Mouse (Mus musculus) intestine, embryonic 15.5 days (tissue): ENCODE results near the gene Msmp. TPM values are rescaled to one million over a fixed set of nuclear protein-coding genes. Genes with fewer than 3 reads are reported as not detected.

ENCODE experiments used
- ATAC-seq: fragments of 200-750 bp; cut with Nextera tagmentation; 2 replicates; pipeline ENCODE4 v1.8.0; 2017; ENCODE audit warnings: moderate TSS enrichment, moderate library complexity
- H3K27ac ChIP-seq: fragments of 300-500 bp; sonication (generic); 2 replicates; pipeline ENCODE4 v1.5.1; 2015; ENCODE audit warnings: mild to moderate bottlenecking, inconsistent platforms
- H3K27me3 ChIP-seq: fragments of 300-500 bp; sonication (generic); replicated peaks from 2 replicates; pipeline ENCODE4 v1.6.1; 2015; ENCODE audit warnings: inconsistent platforms
- H3K36me3 ChIP-seq: fragments of 300-500 bp; sonication (generic); 2 replicates; pipeline ENCODE4 v1.6.1; 2015; ENCODE audit warnings: inconsistent platforms
- H3K4me1 ChIP-seq: fragments of 300-500 bp; sonication (generic); replicated peaks from 2 replicates; pipeline ENCODE4 v1.6.1; 2015; ENCODE audit warnings: inconsistent platforms
- H3K4me2 ChIP-seq: fragments of 300-500 bp; sonication (generic); replicated peaks from 2 replicates; pipeline ENCODE4 v1.6.1; 2015; ENCODE audit warnings: mild to moderate bottlenecking, inconsistent platforms
- H3K4me3 ChIP-seq: fragments of 300-500 bp; sonication (generic); replicated peaks from 2 replicates; pipeline ENCODE4 v1.5.1; 2015; ENCODE audit warnings: inconsistent platforms
- H3K9ac ChIP-seq: fragments of 300-500 bp; sonication (generic); 2 replicates; pipeline ENCODE4 v1.6.1; 2015; ENCODE audit warnings: inconsistent platforms
- H3K9me3 ChIP-seq: fragments of 300-500 bp; sonication (generic); 2 replicates; pipeline ENCODE4 v1.6.1; 2016; ENCODE audit warnings: inconsistent platforms
- WGBS: fragments of 180-500 bp; shearing (Covaris S2); methylation state at CpG from one replicate; pipeline ENCODE4 v1.1.7; 2015; 5-methylcytosine and 5-hydroxymethylcytosine counted together
- polyA plus RNA-seq: library from polyadenylated mRNA; unstranded; fragments of >200 nt; fragmentation: Nextera tagmentation; extraction: Ambion mirVana; gene quantifications from 2 replicates; pipeline ENCODE4 v1.2.1, GENCODE M21; 2015

Gene Msmp
- 0.75 TPM in 1 of 2 replicates, not detected in the other for polyA plus RNA-seq

DNA sequence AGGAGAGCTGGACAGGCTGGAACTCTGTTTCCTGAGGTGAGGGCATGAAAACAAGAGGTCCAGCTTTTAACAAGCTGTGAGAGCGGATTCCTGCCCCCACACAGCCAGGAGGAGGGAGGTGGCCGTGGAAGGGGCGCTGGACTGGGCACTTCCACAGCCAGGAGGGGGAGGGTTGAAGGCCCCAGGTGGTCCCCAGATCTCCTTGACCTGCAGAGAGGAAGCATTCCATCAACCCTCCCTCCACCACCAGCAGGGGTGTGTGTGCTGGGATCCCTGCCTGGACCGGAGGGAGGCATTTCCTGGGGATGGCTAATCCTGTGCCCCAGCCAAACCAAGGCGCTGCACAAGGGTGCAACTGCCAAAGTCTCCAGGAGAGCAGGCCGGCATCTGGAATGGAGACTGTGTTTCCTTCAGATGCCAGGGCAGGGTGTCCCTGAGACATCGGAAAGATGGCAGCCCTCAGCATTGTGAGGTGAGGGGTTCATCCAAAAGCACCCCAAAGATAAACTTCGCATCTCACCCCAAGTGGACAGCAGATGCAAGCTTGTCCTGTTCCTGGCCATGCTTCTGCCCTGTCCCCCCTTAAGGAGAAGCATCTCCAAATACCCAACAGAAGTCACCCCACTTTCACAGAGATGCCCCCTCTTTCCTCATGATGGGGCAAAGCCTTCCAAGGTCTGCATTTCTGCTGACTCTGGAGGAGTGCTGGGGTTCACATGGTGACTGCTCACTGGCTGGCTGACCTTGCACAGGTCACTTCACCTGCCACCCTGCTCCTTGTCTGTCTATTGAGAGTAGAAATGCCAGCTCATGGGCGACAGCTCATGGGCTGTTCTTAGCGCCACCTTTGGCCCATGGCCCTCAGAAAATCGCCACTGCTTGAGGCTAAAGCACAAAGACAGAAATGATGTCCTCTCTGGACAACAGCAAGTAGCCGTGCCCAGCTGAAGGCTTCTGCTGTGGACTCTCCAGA, at the start of gene Msmp:
Gene Msmp (minus strand): TSS at position 51 of the 973 bp plus-strand sequence.
- H3K9me3 ChIP-seq = no peaks in the 10 kb centered on the region
- no peak within 1 kb of the TSS for H3K27ac ChIP-seq
- peaks cover 20% of the 10 kb centered on the region for H3K36me3 ChIP-seq
- H3K9ac ChIP-seq = no peak within 1 kb of the TSS
- no peaks in the 10 kb centered on the region for H3K27me3 ChIP-seq
- 63% methylated on average over 12 of the region's 12 CpGs for WGBS
- no peak within 1 kb of the TSS for H3K4me2 ChIP-seq
- H3K4me3 ChIP-seq = no peak within 1 kb of the TSS
- peaks cover 6% of the 10 kb centered on the region; the same call in 1 of the 2 replicates for H3K4me1 ChIP-seq
- ATAC-seq = no peak

- WGBS = 92% methylated on average over 2 of the region's 2 CpGs
- Histone ChIP-seq H3K4me3 (no peak overlapping the region), H3K9me3 (no peaks in the 10 kb centered on the region), H3K9ac (no peak overlapping the region), H3K4me1 (peaks cover 29% of the 10 kb centered on the region), H3K36me3 (no peaks in the 10 kb centered on the region), H3K27me3 (peaks cover 13% of the 10 kb centered on the region), H3K27ac (no peak overlapping the region), H3K4me2 (no peak overlapping the region)
- ATAC-seq = no peak
Measured at GRCm38 (mm10) chr4:43633736-43634135, 49.4 kb upstream of the Msmp start.

GRCm38 (mm10) chr4:43633296-43633695, 49.0 kb upstream of the Msmp start:
- Histone ChIP-seq H3K4me1 (peaks cover 29% of the 10 kb centered on the region), H3K4me3 (no peak overlapping the region), H3K27me3 (peaks cover 13% of the 10 kb centered on the region), H3K9me3 (no peaks in the 10 kb centered on the region), H3K4me2 (0 out of 2 replicates have a peak overlapping the region, but pooled peaks have one; percentile 95), H3K27ac (no peak overlapping the region), H3K9ac (no peak overlapping the region), H3K36me3 (no peaks in the 10 kb centered on the region)
- WGBS = 80% methylated on average over 8 of the region's 8 CpGs
- ATAC-seq = no peak

DNA sequence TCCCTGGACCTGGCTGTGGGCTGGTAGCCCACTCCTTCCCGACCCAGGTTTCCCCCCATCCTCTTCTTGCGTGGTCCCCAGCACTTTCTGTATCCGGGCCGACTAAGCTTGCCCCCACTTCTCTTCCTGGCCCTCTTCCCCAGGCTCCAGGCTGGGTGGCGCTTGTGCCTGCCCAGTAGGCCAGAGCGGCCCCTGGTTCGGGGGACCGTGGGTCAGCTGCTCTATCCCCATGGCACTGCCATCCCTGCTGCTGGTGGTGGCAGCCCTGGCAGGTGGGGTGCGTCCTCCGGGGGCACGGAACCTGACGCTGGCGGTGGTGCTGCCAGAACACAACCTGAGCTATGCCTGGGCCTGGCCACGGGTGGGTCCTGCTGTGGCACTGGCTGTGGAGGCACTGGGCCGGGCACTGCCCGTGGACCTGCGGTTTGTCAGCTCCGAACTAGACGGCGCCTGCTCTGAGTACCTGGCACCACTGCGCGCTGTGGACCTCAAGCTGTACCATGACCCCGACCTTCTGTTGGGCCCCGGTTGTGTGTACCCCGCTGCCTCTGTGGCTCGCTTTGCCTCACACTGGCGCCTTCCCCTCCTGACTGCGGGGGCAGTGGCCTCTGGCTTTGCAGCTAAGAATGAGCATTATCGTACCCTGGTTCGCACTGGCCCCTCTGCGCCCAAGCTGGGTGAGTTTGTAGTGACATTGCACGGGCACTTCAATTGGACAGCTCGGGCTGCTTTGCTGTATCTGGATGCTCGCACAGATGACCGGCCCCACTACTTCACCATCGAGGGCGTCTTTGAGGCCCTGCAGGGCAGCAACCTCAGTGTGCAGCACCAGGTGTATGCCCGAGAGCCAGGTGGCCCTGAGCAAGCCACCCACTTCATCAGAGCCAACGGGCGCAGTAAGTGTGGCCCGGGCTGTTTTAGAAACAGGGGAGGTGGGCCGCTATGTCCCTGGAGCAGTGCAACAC, 47.9 kb upstream of the Msmp start:
- Histone ChIP-seq H3K4me3 (peak overlapping the region; percentile 65), H3K36me3 (no peaks in the 10 kb centered on the region), H3K27me3 (peaks cover 13% of the 10 kb centered on the region), H3K9ac (peak overlapping the region; percentile 79), H3K4me1 (peaks cover 29% of the 10 kb centered on the region), H3K27ac (0 out of 2 replicates have a peak overlapping the region, but pooled peaks have one; percentile 77), H3K9me3 (no peaks in the 10 kb centered on the region), H3K4me2 (peak overlapping the region; percentile 95)
- no peak; the same call in 1 of the 2 replicates for ATAC-seq
- 54% methylated on average over 42 of the region's 42 CpGs for WGBS

DNA sequence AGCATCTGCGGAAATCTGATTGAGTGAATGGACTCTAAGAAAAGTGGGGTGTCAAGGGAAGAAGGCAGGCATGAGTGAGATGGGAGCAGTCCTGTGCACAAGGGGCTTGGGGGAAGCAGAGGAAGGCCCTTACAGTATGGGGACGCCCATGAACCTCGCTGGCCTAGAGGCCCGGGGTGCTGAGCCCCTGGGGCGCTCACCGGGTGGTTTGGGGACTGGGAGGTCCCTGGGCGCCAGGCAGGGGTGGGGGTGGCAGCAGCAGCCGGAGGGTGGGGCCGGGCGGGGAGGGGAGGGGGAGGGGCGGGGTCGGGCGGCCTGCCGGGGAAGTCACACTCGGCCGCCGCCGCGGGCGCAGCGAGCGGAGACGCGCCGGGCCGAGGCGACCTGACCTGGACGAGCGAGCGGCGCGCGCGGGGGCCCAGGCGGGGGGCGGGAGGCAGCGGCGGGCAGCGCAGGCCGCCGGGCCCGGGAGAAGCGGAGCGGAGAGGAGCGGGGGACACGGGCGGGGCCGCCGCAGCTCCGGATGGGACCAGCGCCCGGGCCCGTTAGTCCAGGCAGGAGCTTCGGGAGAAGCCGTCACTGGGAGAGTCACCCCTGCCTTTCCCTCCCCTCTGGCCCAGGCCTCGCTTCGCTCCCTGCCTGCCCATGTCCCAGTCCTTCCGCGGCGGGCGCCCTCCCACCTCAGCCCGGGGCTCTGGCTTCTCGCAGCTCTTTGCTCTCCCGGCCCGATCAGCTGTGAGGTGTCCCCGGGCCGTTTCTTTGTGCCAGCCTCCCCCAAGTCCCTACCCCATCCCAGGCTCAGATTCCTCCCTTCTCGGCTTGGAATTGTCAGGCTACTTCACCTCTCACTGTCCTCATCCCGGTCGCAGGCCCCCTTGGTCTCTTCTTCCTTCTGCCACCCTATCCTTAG, 47.0 kb upstream of the Msmp start, which contains the start of gene Npr2:
Gene Npr2 (plus strand): TSS at position 890 of the 910 bp plus-strand sequence.
- peak; percentile 68 for ATAC-seq
- no peaks in the 10 kb centered on the region for H3K36me3 ChIP-seq
- 2% methylated on average over 54 of the region's 70 CpGs for whole genome bisulfite sequencing

DNA sequence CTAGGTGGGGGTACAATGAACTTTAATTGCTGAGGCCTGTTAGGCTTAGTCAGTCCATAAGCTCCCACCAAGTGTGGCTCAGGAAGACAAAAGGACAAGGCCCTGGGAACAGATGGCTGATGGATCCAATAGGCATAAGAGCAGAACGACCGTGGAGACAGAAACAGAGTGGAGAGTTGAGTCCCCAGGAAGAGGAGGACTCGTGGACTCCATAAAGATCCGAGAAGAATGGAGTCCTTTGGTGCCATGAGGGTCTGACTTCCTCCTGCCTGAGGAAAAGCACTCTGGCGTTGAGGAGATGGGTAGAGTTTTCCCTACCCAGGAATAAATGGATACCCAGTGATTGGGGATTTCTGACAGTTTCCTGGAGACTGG, 46.4 kb upstream of the Msmp start:
- Histone ChIP-seq H3K4me2 (peak overlapping the region; percentile 95), H3K9me3 (no peaks in the 10 kb centered on the region), H3K9ac (0 out of 2 replicates have a peak overlapping the region, but pooled peaks have one; percentile 79), H3K36me3 (no peaks in the 10 kb centered on the region), H3K27ac (0 out of 2 replicates have a peak overlapping the region, but pooled peaks have one; percentile 41), H3K4me3 (0 out of 2 replicates have a peak overlapping the region, but pooled peaks have one; percentile 65), H3K4me1 (peaks cover 29% of the 10 kb centered on the region), H3K27me3 (peaks cover 13% of the 10 kb centered on the region)
- 27% methylated on average over 5 of the region's 5 CpGs for WGBS
- ATAC-seq = peak; percentile 16; the same call in 1 of the 2 replicates

More for the DNA sequence above, 47.0 kb upstream of the Msmp start, which contains the start of gene Npr2:
- peak within 1 kb of the TSS; percentile 77 for H3K27ac ChIP-seq
- H3K9me3 ChIP-seq = no peaks in the 10 kb centered on the region
- H3K9ac ChIP-seq = peak within 1 kb of the TSS; percentile 79
- H3K27me3 ChIP-seq = peaks cover 13% of the 10 kb centered on the region
- H3K4me1 ChIP-seq = peaks cover 29% of the 10 kb centered on the region
- peak within 1 kb of the TSS; percentile 95 for H3K4me2 ChIP-seq
- peak within 1 kb of the TSS; percentile 65 for H3K4me3 ChIP-seq

- peaks cover 5% of the 10 kb centered on the region; the same call in 1 of the 2 replicates for H3K9me3 ChIP-seq
- peak; percentile 58 for ATAC-seq
- peak overlapping the region; percentile 95; the same call in 1 of the 2 replicates for H3K4me2 ChIP-seq
- H3K27ac ChIP-seq = no peak overlapping the region
- no peaks in the 10 kb centered on the region for H3K36me3 ChIP-seq
- H3K4me3 ChIP-seq = no peak overlapping the region
- H3K9ac ChIP-seq = no peak overlapping the region
- H3K4me1 ChIP-seq = peaks cover 29% of the 10 kb centered on the region
- WGBS = 12% methylated on average over 5 of the region's 5 CpGs
- H3K27me3 ChIP-seq = peaks cover 13% of the 10 kb centered on the region
Measured at GRCm38 (mm10) chr4:43630030-43630581, 45.8 kb upstream of the Msmp start.

- H3K36me3 ChIP-seq = no peaks in the 10 kb centered on the region
- H3K4me3 ChIP-seq = no peak overlapping the region
Measured at GRCm38 (mm10) chr4:43629106-43629817, 45.0 kb upstream of the Msmp start.

GRCm38 (mm10) chr4:43620146-43620778, 36.0 kb upstream of the Msmp start:
- no peak overlapping the region for H3K4me2 ChIP-seq
- peaks cover 5% of the 10 kb centered on the region; the same call in 1 of the 2 replicates for H3K9me3 ChIP-seq
- no peaks in the 10 kb centered on the region for H3K4me1 ChIP-seq
- H3K4me3 ChIP-seq = no peak overlapping the region
- ATAC-seq = no peak
- H3K27me3 ChIP-seq = no peaks in the 10 kb centered on the region
- H3K27ac ChIP-seq = no peak overlapping the region
- H3K9ac ChIP-seq = no peak overlapping the region
- H3K36me3 ChIP-seq = no peaks in the 10 kb centered on the region
- WGBS = 87% methylated on average over 4 of the region's 4 CpGs

More at GRCm38 (mm10) chr4:43629106-43629817, 45.0 kb upstream of the Msmp start:
- ATAC-seq = no peak
- H3K4me2 ChIP-seq = no peak overlapping the region
- peaks cover 13% of the 10 kb centered on the region for H3K27me3 ChIP-seq
- H3K9ac ChIP-seq = no peak overlapping the region
- peaks cover 9% of the 10 kb centered on the region; the same call in 1 of the 2 replicates for H3K9me3 ChIP-seq
- peaks cover 29% of the 10 kb centered on the region for H3K4me1 ChIP-seq
- 49% methylated on average over 20 of the region's 20 CpGs for WGBS
- no peak overlapping the region for H3K27ac ChIP-seq
